In the genomic region with DNA sequence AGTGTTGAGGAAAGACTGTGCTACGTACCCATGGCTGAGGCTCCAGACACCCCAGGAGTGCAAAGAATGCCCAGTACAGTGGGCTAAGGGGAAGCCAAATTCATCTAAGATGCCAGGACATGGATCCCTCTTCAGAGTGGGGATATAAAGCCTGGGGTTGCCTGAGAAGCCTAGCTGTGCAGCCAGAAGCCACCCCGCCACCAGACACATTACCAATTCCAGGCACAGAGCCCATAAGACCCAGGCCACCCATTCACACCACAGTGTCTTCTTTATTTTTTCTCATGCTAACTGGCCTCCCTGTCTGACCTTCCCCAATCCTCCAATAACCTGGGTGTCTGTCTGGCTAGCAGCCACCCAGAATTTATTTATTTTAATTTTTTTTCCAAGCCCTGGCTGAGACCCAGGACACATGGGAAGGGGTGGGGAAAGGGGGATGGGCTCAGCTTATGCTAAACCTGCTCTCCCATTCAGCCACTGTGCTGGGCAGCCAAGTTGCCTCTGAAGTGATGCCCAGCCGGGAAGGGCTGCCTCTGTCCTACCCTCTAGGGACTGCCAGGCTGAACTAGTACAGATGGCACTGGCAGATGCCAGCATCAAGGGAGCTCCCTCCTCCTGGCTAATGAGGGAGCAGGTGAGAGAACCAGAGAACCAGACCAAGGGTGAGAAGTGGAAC, we compare ENCODE assay signal across 11 mouse cellular contexts.
DNase-seq lines count a peak whose midpoint lies in the region; ATAC-seq and TF ChIP-seq lines count a peak whose summit lies in the region.
"Had no signal": no experiment of that assay in that cellular context is flagged by ENCODE, and none has a peak within 500 bp of the region (broad histone marks: within the 10 kb centered on the region; RNA-seq: fewer than 3 reads in every experiment).

No protein-coding gene starts in this region.

- no peak overlapping the region for H3K9ac ChIP-seq in embryonic facial prominence, embryonic 15.5 days
- H3K9ac ChIP-seq in midbrain, embryonic 15.5 days, result no peak overlapping the region

- H3K9me3 ChIP-seq in embryonic facial prominence, embryonic 15.5 days (replicated peaks), result no peaks in the 10 kb centered on the region
- H3K9me3 ChIP-seq in midbrain, embryonic 15.5 days, result no peaks in the 10 kb centered on the region
- no peaks in the 10 kb centered on the region for H3K9me3 ChIP-seq in limb, embryonic 10.5 days (replicated peaks)

- no peaks in the 10 kb centered on the region for H3K27me3 ChIP-seq in cerebellum, adult 2 months (ENCODE audit: control insufficient read depth, insufficient read depth, low read length)
- no peaks in the 10 kb centered on the region for H3K27me3 ChIP-seq in embryonic facial prominence, embryonic 15.5 days
- no peaks in the 10 kb centered on the region for H3K27me3 ChIP-seq in midbrain, embryonic 15.5 days (replicated peaks)
- H3K27me3 ChIP-seq in limb, embryonic 10.5 days (ENCODE audit: low read depth, poor library complexity, severe bottlenecking), result no peaks in the 10 kb centered on the region

- intact Hi-C loops in left cerebral cortex, postnatal 4 days (cut with DNase I), result no loop called here
- intact Hi-C loops in left cerebral cortex, adult 2 months (cut with DNase I), result no loop called here

- TF ChIP-seq CTCF in left cerebral cortex, adult 2 months (IDR thresholded peaks at IDR 0.05), result no peak
- no peak for TF ChIP-seq CTCF in cerebellum, adult 2 months (IDR thresholded peaks at IDR 0.05; ENCODE audit: borderline replicate concordance, insufficient read depth, low read depth, low read length)

- no peak overlapping the region for H3K4me3 ChIP-seq in left cerebral cortex, adult 2 months
- no peak overlapping the region for H3K4me3 ChIP-seq in cerebellum, adult 2 months (replicated peaks; ENCODE audit: insufficient read depth, low read depth, low read length)
- no peak overlapping the region for H3K4me3 ChIP-seq in embryonic facial prominence, embryonic 15.5 days (replicated peaks)
- no peak overlapping the region for H3K4me3 ChIP-seq in midbrain, embryonic 15.5 days
- no peak overlapping the region for H3K4me3 ChIP-seq in limb, embryonic 10.5 days

- ATAC-seq in embryonic facial prominence, embryonic 15.5 days (ENCODE audit: insufficient number of reproducible peaks, low FRiP score, low TSS enrichment, low read depth), result peak; percentile 67; the same call in 1 of the 2 replicates
- ATAC-seq in midbrain, embryonic 15.5 days (replicated peaks), result peak; percentile 89

- TF ChIP-seq POLR2A in cerebellum, adult 2 months (IDR thresholded peaks at IDR 0.05; ENCODE audit: borderline replicate concordance, insufficient read depth, low read length), result no peak

- H3K4me2 ChIP-seq in embryonic facial prominence, embryonic 15.5 days (replicated peaks), result no peak overlapping the region
- H3K4me2 ChIP-seq in midbrain, embryonic 15.5 days, result no peak overlapping the region
- H3K4me2 ChIP-seq: liver, embryonic 11.5 days had no signal

- peak; percentile 83 for DNase-seq in left cerebral cortex, postnatal 4 days
- no peak for DNase-seq in left cerebral cortex, adult 2 months (ENCODE audit: extremely low spot score in 1 of 2, low spot score in 2 of 2)
- peak; percentile 61 to 78 for DNase-seq in cerebellum, adult 2 months
- DNase-seq in limb, embryonic 10.5 days (ENCODE audit: low spot score), result no peak
- no peak for DNase-seq in kidney, adult 8-10 months
- no peak for DNase-seq in thymus, postnatal 0 days (ENCODE audit: low spot score)
- DNase-seq: heart, postnatal 10 days; kidney, postnatal 25 days had no signal

- 58% methylated on average over 3 of the region's 3 CpGs for WGBS in cerebellum, adult 2 months
- WGBS in embryonic facial prominence, embryonic 15.5 days, result 80% methylated on average over 3 of the region's 3 CpGs
- WGBS in midbrain, embryonic 15.5 days, result 49% methylated on average over 3 of the region's 3 CpGs
- 89% methylated on average over 3 of the region's 3 CpGs for WGBS in limb, embryonic 10.5 days

- H3K27ac ChIP-seq in left cerebral cortex, adult 2 months, result no peak overlapping the region
- no peak overlapping the region for H3K27ac ChIP-seq in cerebellum, adult 2 months (ENCODE audit: insufficient read depth, low read length)
- H3K27ac ChIP-seq in embryonic facial prominence, embryonic 15.5 days (replicated peaks), result no peak overlapping the region
- peak overlapping the region; percentile 31; the same call in 1 of the 2 replicates for H3K27ac ChIP-seq in midbrain, embryonic 15.5 days
- H3K27ac ChIP-seq in limb, embryonic 10.5 days, result no peak overlapping the region

- peaks cover 17% of the 10 kb centered on the region for H3K4me1 ChIP-seq in cerebellum, adult 2 months (ENCODE audit: control insufficient read depth, insufficient read depth, low read length)
- H3K4me1 ChIP-seq in embryonic facial prominence, embryonic 15.5 days, result 0 out of 2 replicates have a peak, but pooled peaks cover 2% of the 10 kb centered on the region
- peaks cover 19% of the 10 kb centered on the region for H3K4me1 ChIP-seq in midbrain, embryonic 15.5 days
- peaks cover 17% of the 10 kb centered on the region for H3K4me1 ChIP-seq in limb, embryonic 10.5 days

- no peaks in the 10 kb centered on the region for H3K36me3 ChIP-seq in embryonic facial prominence, embryonic 15.5 days
- H3K36me3 ChIP-seq in midbrain, embryonic 15.5 days (replicated peaks), result no peaks in the 10 kb centered on the region
- no peaks in the 10 kb centered on the region for H3K36me3 ChIP-seq in limb, embryonic 10.5 days

Comparison
In these comparisons a context has a peak if more than half of its experiments do, and no peak if none do; other contexts are left out.
1. DNase-seq: peak in left cerebral cortex, postnatal 4 days (single experiment) and cerebellum, adult 2 months (2 of 2); none in left cerebral cortex, adult 2 months (0 of 2), limb, embryonic 10.5 days (single experiment), kidney, adult 8-10 months (0 of 2) and thymus, postnatal 0 days (single experiment).